Mouse (Mus musculus) heart, embryonic 10.5 days (tissue): Measurements from ENCODE around the gene Sult1e1. TPM values are rescaled to one million over a fixed set of nuclear protein-coding genes. Genes with fewer than 3 reads are reported as not detected.

ENCODE experiments used
- DNase-seq: peaks from one replicate; pipeline ENCODE4 v3.0.0-alpha.2; 2017; ENCODE audit warnings: low spot score
- H3K27ac ChIP-seq: fragments of 300-500 bp; sonication (generic); 2 replicates; pipeline ENCODE4 v1.5.1; 2016; ENCODE audit warnings: mild to moderate bottlenecking
- H3K27me3 ChIP-seq: fragments of 300-500 bp; sonication (generic); 2 replicates; pipeline ENCODE4 v1.6.1; 2016; ENCODE audit warnings: mild to moderate bottlenecking; ENCODE audit not compliant: poor library complexity, insufficient read depth, severe bottlenecking
- H3K36me3 ChIP-seq: fragments of 300-500 bp; sonication (generic); 2 replicates; pipeline ENCODE4 v1.6.1; 2016; ENCODE audit warnings: mild to moderate bottlenecking, moderate library complexity
- H3K4me1 ChIP-seq: fragments of 300-500 bp; sonication (generic); 2 replicates; pipeline ENCODE4 v1.6.1; 2016; ENCODE audit warnings: mild to moderate bottlenecking
- H3K4me3 ChIP-seq: fragments of 300-500 bp; sonication (generic); 2 replicates; pipeline ENCODE4 v1.5.1; 2016; ENCODE audit warnings: mild to moderate bottlenecking, moderate library complexity
- H3K9me3 ChIP-seq: fragments of 300-500 bp; sonication (generic); 2 replicates; pipeline ENCODE4 v1.6.1; 2016; ENCODE audit warnings: mild to moderate bottlenecking, moderate library complexity
- WGBS: fragments of 180-500 bp; shearing (Covaris S2); methylation state at CpG from one replicate; pipeline ENCODE4 v1.1.7; 2016; 5-methylcytosine and 5-hydroxymethylcytosine counted together
- polyA plus RNA-seq: library from polyadenylated mRNA; unstranded; fragments of >200 nt; fragmentation: Nextera tagmentation; extraction: Ambion mirVana; gene quantifications from 2 replicates; pipeline ENCODE4 v1.2.1, GENCODE M21; 2016

The Sult1e1 gene
- polyA plus RNA-seq, result 0.15 TPM in 1 of 2 replicates, not detected in the other

DNA sequence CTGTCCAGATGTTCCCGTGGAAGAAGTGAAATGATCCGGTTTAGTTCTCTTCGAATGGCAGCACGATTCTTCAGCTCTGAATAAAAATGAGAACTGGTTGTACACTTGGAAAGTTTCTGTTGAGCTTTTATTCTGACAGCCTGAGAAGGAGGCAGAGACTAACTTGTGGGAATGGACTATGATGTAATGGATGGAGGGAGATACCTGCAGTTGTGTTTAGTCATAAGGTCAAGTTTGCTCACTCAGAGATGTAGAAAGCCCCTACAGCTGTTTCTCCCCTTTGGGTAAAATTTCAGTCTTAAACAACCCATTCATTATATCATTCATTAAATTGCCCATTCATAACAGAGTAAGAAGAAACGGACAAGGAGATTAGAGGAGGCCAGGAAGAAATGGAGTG is at the start of gene Sult1e1:
Gene Sult1e1 (minus strand): TSS at position 101 of the 400 bp plus-strand sequence.
- Histone ChIP-seq H3K27me3 (no peaks in the 10 kb centered on the region), H3K9me3 (no peaks in the 10 kb centered on the region), H3K27ac (no peak within 1 kb of the TSS), H3K36me3 (no peaks in the 10 kb centered on the region), H3K4me1 (no peaks in the 10 kb centered on the region), H3K4me3 (no peak within 1 kb of the TSS)
- DNase-seq, result no peak
- 79% methylated on average over 5 of the region's 5 CpGs for WGBS

DNA sequence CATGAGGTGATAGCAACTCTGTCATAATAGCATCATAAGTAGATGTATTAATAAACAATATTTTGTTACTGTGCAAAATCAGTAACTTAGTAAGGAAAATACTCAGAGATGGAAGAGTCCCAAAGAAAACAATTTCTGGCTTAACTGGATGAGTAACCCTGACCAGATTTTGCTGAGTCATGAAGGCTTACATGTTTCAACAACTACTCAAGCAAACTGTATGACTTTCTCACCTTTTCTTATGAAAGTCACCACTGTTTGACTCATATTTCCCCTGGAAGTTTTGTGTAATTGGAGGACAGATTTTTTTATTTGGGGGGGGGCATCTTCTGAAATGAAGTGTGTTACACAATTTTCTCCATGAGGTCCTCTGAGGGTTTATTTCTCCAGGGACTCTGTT is 31.3 kb upstream of the Sult1e1 start:
- DNase-seq, result no peak
- no peaks in the 10 kb centered on the region for H3K27me3 ChIP-seq
- H3K4me1 ChIP-seq, result no peaks in the 10 kb centered on the region
- H3K9me3 ChIP-seq, result no peaks in the 10 kb centered on the region
- H3K36me3 ChIP-seq, result no peaks in the 10 kb centered on the region
- no peak overlapping the region for H3K4me3 ChIP-seq
- no peak overlapping the region for H3K27ac ChIP-seq

DNA sequence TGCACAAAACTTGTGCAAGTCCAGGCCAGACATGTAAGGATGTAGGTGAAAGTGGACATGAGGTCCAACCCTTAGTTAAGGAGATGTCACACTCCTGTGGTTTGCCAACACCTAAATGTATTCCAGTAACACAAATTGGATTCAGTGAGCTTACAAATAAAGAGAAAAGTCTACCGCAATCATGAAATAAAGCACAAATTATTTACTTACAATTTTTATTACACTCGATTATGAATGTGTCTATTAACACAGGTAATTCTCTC is 23.7 kb upstream of the Sult1e1 start:
- 81% methylated on average over 2 of the region's 2 CpGs for WGBS
- Histone ChIP-seq H3K9me3 (no peaks in the 10 kb centered on the region), H3K4me1 (no peaks in the 10 kb centered on the region), H3K4me3 (no peak overlapping the region), H3K27me3 (no peaks in the 10 kb centered on the region), H3K27ac (no peak overlapping the region), H3K36me3 (no peaks in the 10 kb centered on the region)
- DNase-seq, result no peak

- no peaks in the 10 kb centered on the region for H3K36me3 ChIP-seq
- DNase-seq, result no peak
- no peak overlapping the region for H3K27ac ChIP-seq
- H3K4me3 ChIP-seq, result no peak overlapping the region
- no peaks in the 10 kb centered on the region for H3K9me3 ChIP-seq
- no peaks in the 10 kb centered on the region for H3K4me1 ChIP-seq
- no peaks in the 10 kb centered on the region for H3K27me3 ChIP-seq
Measured at GRCm38 (mm10) chr5:87614364-87615127, 23.2 kb upstream of the Sult1e1 start.

GRCm38 (mm10) chr5:87601018-87601417 is 9.6 kb upstream of the Sult1e1 start:
- 73% methylated on average over 3 of the region's 3 CpGs for whole genome bisulfite sequencing
- Histone ChIP-seq H3K27me3 (no peaks in the 10 kb centered on the region), H3K27ac (no peak overlapping the region), H3K4me3 (no peak overlapping the region), H3K36me3 (no peaks in the 10 kb centered on the region), H3K4me1 (no peaks in the 10 kb centered on the region), H3K9me3 (no peaks in the 10 kb centered on the region)
- no peak for DNase-seq

GRCm38 (mm10) chr5:87597891-87598290 is 6.5 kb upstream of the Sult1e1 start:
- WGBS, result 67% methylated on average over 2 of the region's 2 CpGs
- no peaks in the 10 kb centered on the region for H3K9me3 ChIP-seq
- no peaks in the 10 kb centered on the region for H3K4me1 ChIP-seq
- DNase-seq, result no peak
- H3K4me3 ChIP-seq, result no peak overlapping the region
- no peak overlapping the region for H3K27ac ChIP-seq
- no peaks in the 10 kb centered on the region for H3K27me3 ChIP-seq
- H3K36me3 ChIP-seq, result no peaks in the 10 kb centered on the region

DNA sequence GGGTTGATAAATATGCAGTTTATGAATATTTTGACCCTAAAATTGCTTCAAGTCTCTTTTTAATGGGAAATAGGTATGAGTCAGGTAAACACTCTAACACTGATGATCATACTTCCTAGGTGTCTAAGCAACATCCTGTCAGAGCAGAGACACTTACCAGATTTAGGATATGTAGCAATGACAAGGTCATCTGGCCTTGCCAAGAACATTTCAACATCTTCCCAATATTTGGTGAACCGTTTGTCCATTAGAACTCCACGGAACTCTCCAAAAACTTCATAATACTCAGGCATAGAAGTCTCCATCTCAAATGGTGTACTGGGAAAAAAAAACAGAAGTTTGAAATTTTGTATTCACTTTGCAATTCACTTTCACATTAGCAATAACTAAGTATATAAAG is 1.5 kb downstream of the Sult1e1 start:
- H3K4me3 ChIP-seq, result no peak overlapping the region
- DNase-seq, result no peak
- H3K27me3 ChIP-seq, result no peaks in the 10 kb centered on the region
- H3K4me1 ChIP-seq, result no peaks in the 10 kb centered on the region
- H3K27ac ChIP-seq, result no peak overlapping the region
- H3K9me3 ChIP-seq, result no peaks in the 10 kb centered on the region
- no peaks in the 10 kb centered on the region for H3K36me3 ChIP-seq
- 86% methylated on average over 2 of the region's 2 CpGs for WGBS

- Histone ChIP-seq H3K27me3 (no peaks in the 10 kb centered on the region), H3K36me3 (no peaks in the 10 kb centered on the region), H3K4me3 (no peak overlapping the region), H3K27ac (no peak overlapping the region), H3K9me3 (no peaks in the 10 kb centered on the region), H3K4me1 (no peaks in the 10 kb centered on the region)
- 76% methylated on average over 1 of the region's 1 CpGs for WGBS
- DNase-seq, result no peak
Measured at GRCm38 (mm10) chr5:87580389-87580788, 11.0 kb downstream of the Sult1e1 start.

DNA sequence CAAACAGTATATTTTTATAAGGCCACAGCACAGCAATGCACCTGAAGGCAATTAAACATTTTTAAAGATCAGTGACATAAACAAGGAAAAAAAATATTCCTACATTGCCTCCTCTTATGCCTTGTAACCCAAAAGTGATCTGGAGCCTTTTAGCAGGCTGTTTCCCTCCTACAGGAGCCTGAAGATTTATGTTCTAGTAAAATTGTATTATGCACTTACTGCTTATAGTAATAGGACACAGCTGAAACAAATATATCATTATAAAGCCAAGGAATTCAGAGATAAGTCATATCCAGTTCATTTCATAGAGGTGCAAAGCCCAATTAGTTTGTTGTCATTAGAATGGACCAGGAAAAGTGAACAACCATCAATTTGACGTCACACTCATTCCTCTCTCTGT is 17.2 kb downstream of the Sult1e1 start:
- H3K27me3 ChIP-seq, result no peaks in the 10 kb centered on the region
- H3K36me3 ChIP-seq, result no peaks in the 10 kb centered on the region
- H3K27ac ChIP-seq, result no peak overlapping the region
- no peaks in the 10 kb centered on the region for H3K4me1 ChIP-seq
- H3K9me3 ChIP-seq, result no peaks in the 10 kb centered on the region
- no peak for DNase-seq
- H3K4me3 ChIP-seq, result no peak overlapping the region
- 71% methylated on average over 1 of the region's 1 CpGs for WGBS

- DNase-seq, result no peak
- 61% methylated on average over 5 of the region's 5 CpGs for WGBS
- no peaks in the 10 kb centered on the region for H3K4me1 ChIP-seq
- H3K4me3 ChIP-seq, result no peak overlapping the region
- no peaks in the 10 kb centered on the region for H3K36me3 ChIP-seq
- H3K9me3 ChIP-seq, result no peaks in the 10 kb centered on the region
- no peaks in the 10 kb centered on the region for H3K27me3 ChIP-seq
- no peak overlapping the region for H3K27ac ChIP-seq
Measured at GRCm38 (mm10) chr5:87573490-87573889, 17.9 kb downstream of the Sult1e1 start.

DNA sequence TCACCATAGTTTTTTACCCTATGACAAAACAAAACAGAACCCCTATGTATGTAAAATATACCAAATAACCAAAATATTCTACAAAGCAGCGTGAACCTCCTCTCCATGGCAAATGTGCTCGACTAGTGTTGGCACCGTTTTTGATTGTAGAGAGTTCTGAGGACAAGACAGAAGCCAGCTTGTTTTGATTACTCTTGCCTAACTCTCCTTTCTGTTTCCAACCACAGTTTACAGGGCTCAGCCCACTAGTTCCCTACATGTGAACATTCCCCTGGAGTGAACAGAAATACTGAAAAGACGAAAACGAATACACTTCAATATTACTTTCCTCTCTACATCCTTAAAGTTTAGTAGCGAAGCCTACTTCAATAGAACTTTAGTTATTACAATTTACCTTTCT is 18.6 kb downstream of the Sult1e1 start:
- Histone ChIP-seq H3K9me3 (no peaks in the 10 kb centered on the region), H3K4me3 (no peak overlapping the region), H3K4me1 (no peaks in the 10 kb centered on the region), H3K36me3 (no peaks in the 10 kb centered on the region), H3K27me3 (no peaks in the 10 kb centered on the region), H3K27ac (no peak overlapping the region)
- 83% methylated on average over 6 of the region's 6 CpGs for WGBS
- DNase-seq, result no peak

DNA sequence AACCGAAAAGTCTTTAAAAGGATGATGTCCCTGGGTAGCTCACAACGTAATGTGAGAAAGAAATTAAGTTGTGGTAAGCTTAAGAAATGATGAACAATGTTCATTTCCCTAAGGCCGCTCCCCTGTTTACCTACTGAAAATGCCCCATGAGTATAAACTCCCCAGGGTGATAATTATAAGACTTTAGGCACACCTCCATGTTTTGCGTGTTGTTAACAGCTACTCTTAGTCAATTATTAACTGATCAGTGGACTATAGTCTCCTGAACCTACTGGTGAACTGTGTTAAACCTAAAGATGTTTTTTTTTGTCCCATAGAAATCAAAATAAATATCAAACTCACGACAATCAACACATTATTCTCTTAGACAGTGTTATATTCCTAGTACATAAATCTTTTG is 22.5 kb downstream of the Sult1e1 start, which contains the start of gene Sult1d1:
Gene Sult1d1 (minus strand): TSS at position 183 of the 400 bp plus-strand sequence.
- Histone ChIP-seq H3K4me3 (no peak within 1 kb of the TSS), H3K36me3 (no peaks in the 10 kb centered on the region), H3K9me3 (no peaks in the 10 kb centered on the region), H3K4me1 (no peaks in the 10 kb centered on the region), H3K27me3 (no peaks in the 10 kb centered on the region), H3K27ac (no peak within 1 kb of the TSS)
- WGBS, result 77% methylated on average over 5 of the region's 5 CpGs
- DNase-seq, result no peak

- H3K4me1 ChIP-seq, result no peaks in the 10 kb centered on the region
- H3K36me3 ChIP-seq, result no peaks in the 10 kb centered on the region
- no peak for DNase-seq
- no peak overlapping the region for H3K27ac ChIP-seq
- 75% methylated on average over 1 of the region's 1 CpGs for WGBS
- H3K9me3 ChIP-seq, result no peaks in the 10 kb centered on the region
- H3K27me3 ChIP-seq, result no peaks in the 10 kb centered on the region
- H3K4me3 ChIP-seq, result no peak overlapping the region
Measured at GRCm38 (mm10) chr5:87567306-87567705, 24.1 kb downstream of the Sult1e1 start.

GRCm38 (mm10) chr5:87562966-87563365 is 28.4 kb downstream of the Sult1e1 start:
- H3K9me3 ChIP-seq, result no peaks in the 10 kb centered on the region
- H3K4me3 ChIP-seq, result no peak overlapping the region
- H3K27me3 ChIP-seq, result no peaks in the 10 kb centered on the region
- H3K4me1 ChIP-seq, result no peaks in the 10 kb centered on the region
- DNase-seq, result no peak
- no peak overlapping the region for H3K27ac ChIP-seq
- H3K36me3 ChIP-seq, result no peaks in the 10 kb centered on the region
